Mouse (Mus musculus): ENCODE data around the gene Nup210. TPM values are rescaled to one million over a fixed set of nuclear protein-coding genes. Genes with fewer than 3 reads are reported as not detected.

Gene Nup210
- total RNA-seq, 2 experiments from 2014 or later, result 29.9 to 34.0 TPM

GRCm38 (mm10) chr6:90984101-90984500 lies 132.5 kb downstream of the Nup210 start:
- no peak for DNase-seq (ENCODE audit: low spot score in 2 of 2)

GRCm38 (mm10) chr6:90974279-90974678 lies 142.3 kb downstream of the Nup210 start:
- DNase-seq (ENCODE audit: low spot score in 2 of 2), result no peak

- DNase-seq (ENCODE audit: low spot score in 2 of 2), result no peak
These were observed 147.2 kb downstream of the Nup210 start for GRCm38 (mm10) chr6:90969341-90969871.

Other genes starting within 250 kb of the Nup210 start
- 100 to 1,000 TPM in 1 of 2 experiments, 10 to 100 TPM in 1; 84.0 to 106 TPM for gene Iqsec1, start 128.1 kb downstream of the Nup210 start, total RNA-seq (2021)
- gene Hdac11, start 39.8 kb upstream of the Nup210 start, total RNA-seq (2021), result 10 to 100 TPM; 25.0 to 25.1 TPM
- gene Fbln2, start 95.6 kb upstream of the Nup210 start, total RNA-seq (2021), result 100 to 1,000 TPM; 115 to 127 TPM

Data from gastrocnemius, postnatal 4 days (tissue).